Mouse (Mus musculus): Measurements from ENCODE around the gene Bahcc1. TPM values are rescaled to one million over a fixed set of nuclear protein-coding genes. Genes with fewer than 3 reads are reported as not detected.

The Bahcc1 gene
- polyA plus RNA-seq, 1 experiment = 9.2 TPM

GRCm38 (mm10) chr11:120186821-120187235 is 45.9 kb upstream of the Bahcc1 start:
- whole genome bisulfite sequencing = 23% methylated on average over 20 of the region's 20 CpGs
- DNase-seq = no peak
- TF ChIP-seq POLR2A (IDR thresholded peaks at IDR 0.05; ENCODE audit: low read depth, low read length) (no peak), CTCF (conservative IDR thresholded peaks at IDR 0.05; ENCODE audit: insufficient read depth, insufficient read length, low read depth, low read length) (no peak)
- H3K4me3 ChIP-seq (ENCODE audit: insufficient read depth, low read depth, low read length) = peak overlapping the region; percentile 59
- peak overlapping the region; percentile 91 for H3K27ac ChIP-seq (ENCODE audit: insufficient read depth, low read depth, low read length)
- no peaks in the 10 kb centered on the region for H3K36me3 ChIP-seq (ENCODE audit: control insufficient read depth, insufficient read depth, low read length)
- peaks cover 27% of the 10 kb centered on the region for H3K4me1 ChIP-seq (ENCODE audit: control insufficient read depth, insufficient read depth, low read length)
- no peaks in the 10 kb centered on the region for H3K27me3 ChIP-seq (replicated peaks; ENCODE audit: control insufficient read depth, insufficient read depth, low read length)

- peak overlapping the region; percentile 91 for H3K27ac ChIP-seq (ENCODE audit: insufficient read depth, low read depth, low read length)
Observed at GRCm38 (mm10) chr11:120187236-120188101, 45.3 kb upstream of the Bahcc1 start.

GRCm38 (mm10) chr11:120188102-120188480 is 44.7 kb upstream of the Bahcc1 start:
- H3K27me3 ChIP-seq (replicated peaks; ENCODE audit: control insufficient read depth, insufficient read depth, low read length) = no peaks in the 10 kb centered on the region
- TF ChIP-seq CTCF (conservative IDR thresholded peaks at IDR 0.05; ENCODE audit: insufficient read depth, insufficient read length, low read depth, low read length) = no peak
- no peak for TF ChIP-seq POLR2A (IDR thresholded peaks at IDR 0.05; ENCODE audit: low read depth, low read length)
- no peaks in the 10 kb centered on the region for H3K36me3 ChIP-seq (ENCODE audit: control insufficient read depth, insufficient read depth, low read length)
- WGBS = under 1% methylated on average over 24 of the region's 24 CpGs
- H3K27ac ChIP-seq (ENCODE audit: insufficient read depth, low read depth, low read length) = peak overlapping the region; percentile 91
- H3K4me3 ChIP-seq (ENCODE audit: insufficient read depth, low read depth, low read length) = peak overlapping the region; percentile 59
- peaks cover 17% of the 10 kb centered on the region for H3K4me1 ChIP-seq (ENCODE audit: control insufficient read depth, insufficient read depth, low read length)
- DNase-seq = peak; percentile 63

More at GRCm38 (mm10) chr11:120187236-120188101, 45.3 kb upstream of the Bahcc1 start:
- H3K27me3 ChIP-seq (replicated peaks; ENCODE audit: control insufficient read depth, insufficient read depth, low read length) = no peaks in the 10 kb centered on the region
- peak overlapping the region; percentile 59 for H3K4me3 ChIP-seq (ENCODE audit: insufficient read depth, low read depth, low read length)
- TF ChIP-seq CTCF (conservative IDR thresholded peaks at IDR 0.05; ENCODE audit: insufficient read depth, insufficient read length, low read depth, low read length) (no peak), POLR2A (IDR thresholded peaks at IDR 0.05; ENCODE audit: low read depth, low read length) (no peak)
- no peaks in the 10 kb centered on the region for H3K36me3 ChIP-seq (ENCODE audit: control insufficient read depth, insufficient read depth, low read length)
- 4% methylated on average over 43 of the region's 43 CpGs for WGBS
- DNase-seq = peak; percentile 80
- H3K4me1 ChIP-seq (ENCODE audit: control insufficient read depth, insufficient read depth, low read length) = peaks cover 21% of the 10 kb centered on the region

- Histone ChIP-seq H3K27me3 (replicated peaks; ENCODE audit: control insufficient read depth, insufficient read depth, low read length) (no peaks in the 10 kb centered on the region), H3K27ac (ENCODE audit: insufficient read depth, low read depth, low read length) (peak overlapping the region; percentile 91), H3K4me3 (ENCODE audit: insufficient read depth, low read depth, low read length) (peak overlapping the region; percentile 59), H3K36me3 (ENCODE audit: control insufficient read depth, insufficient read depth, low read length) (no peaks in the 10 kb centered on the region), H3K4me1 (ENCODE audit: control insufficient read depth, insufficient read depth, low read length) (peaks cover 11% of the 10 kb centered on the region)
- peak; percentile 78 for DNase-seq
- TF ChIP-seq POLR2A (IDR thresholded peaks at IDR 0.05; ENCODE audit: low read depth, low read length) = no peak
- TF ChIP-seq CTCF (conservative IDR thresholded peaks at IDR 0.05; ENCODE audit: insufficient read depth, insufficient read length, low read depth, low read length) = no peak
- WGBS = under 1% methylated on average over 41 of the region's 41 CpGs
Observed at GRCm38 (mm10) chr11:120188481-120189441, 44.0 kb upstream of the Bahcc1 start.

GRCm38 (mm10) chr11:120189459-120190312 is 43.1 kb upstream of the Bahcc1 start:
- Histone ChIP-seq H3K27ac (ENCODE audit: insufficient read depth, low read depth, low read length) (peak overlapping the region; percentile 91), H3K4me1 (ENCODE audit: control insufficient read depth, insufficient read depth, low read length) (peaks cover 2% of the 10 kb centered on the region), H3K27me3 (replicated peaks; ENCODE audit: control insufficient read depth, insufficient read depth, low read length) (no peaks in the 10 kb centered on the region), H3K36me3 (ENCODE audit: control insufficient read depth, insufficient read depth, low read length) (no peaks in the 10 kb centered on the region), H3K4me3 (ENCODE audit: insufficient read depth, low read depth, low read length) (peak overlapping the region; percentile 59)
- under 1% methylated on average over 67 of the region's 68 CpGs for WGBS
- DNase-seq = peak; percentile 100
- TF ChIP-seq POLR2A (IDR thresholded peaks at IDR 0.05; ENCODE audit: low read depth, low read length) = peak; percentile 74
- no peak for TF ChIP-seq CTCF (conservative IDR thresholded peaks at IDR 0.05; ENCODE audit: insufficient read depth, insufficient read length, low read depth, low read length)

Data from kidney, adult 2 months (tissue).